Mouse (Mus musculus) gastrocnemius, postnatal 25 days (tissue): Measurements from ENCODE around the gene Egr2. TPM values are rescaled to one million over a fixed set of nuclear protein-coding genes. Genes with fewer than 3 reads are reported as not detected.

Source experiments
- total RNA-seq, 2 experiments: library from RNA; stranded (reverse); gene quantifications; 1 replicate in 1 of 2; 2 replicates in 1 of 2; pipeline ENCODE4 v1.2.3; 2021

Gene Egr2
- total RNA-seq, 2 experiments from 2014 or later = 0.80 to 1.5 TPM

Other genes with a start within 250 kb of the Egr2 start
- gene Ado, start 13.5 kb downstream of the Egr2 start, total RNA-seq = 10 to 100 TPM; 26.9 to 27.0 TPM